Mouse (Mus musculus) heart, postnatal 0 days (tissue): ENCODE measurements around the gene Gm21762. TPM values are rescaled to one million over a fixed set of nuclear protein-coding genes. Genes with fewer than 3 reads are reported as not detected.
"Not testable (repeated sequence)": the region's sequence is repeated elsewhere in the genome, so short reads cannot be mapped to it uniquely, and the experiment has no call there.

Experiments
- ATAC-seq: fragments of 200-750 bp; cut with Nextera tagmentation; 2 replicates; pipeline ENCODE4 v1.8.0; 2017; ENCODE audit warnings: low read depth, moderate number of reproducible peaks, moderate library complexity; ENCODE audit not compliant: insufficient read depth
- DNase-seq: peaks from one replicate; pipeline ENCODE4 v3.0.0-alpha.2; 2016; ENCODE audit warnings: low spot score
- H3K27ac ChIP-seq: fragments of 300-500 bp; sonication (generic); 2 replicates; pipeline ENCODE4 v1.5.1; 2014; ENCODE audit warnings: low read depth, mild to moderate bottlenecking
- H3K27me3 ChIP-seq: fragments of 300-500 bp; sonication (generic); 2 replicates; pipeline ENCODE4 v1.6.1; 2014; ENCODE audit warnings: low read length, mixed read lengths; ENCODE audit not compliant: control insufficient read depth, insufficient read depth
- H3K36me3 ChIP-seq: fragments of 300-500 bp; sonication (generic); replicated peaks from 2 replicates; pipeline ENCODE4 v1.6.1; 2014; ENCODE audit warnings: low read length, mixed read lengths; ENCODE audit not compliant: control insufficient read depth, insufficient read depth
- H3K4me1 ChIP-seq: fragments of 300-500 bp; sonication (generic); 2 replicates; pipeline ENCODE4 v1.6.1; 2014; ENCODE audit warnings: antibody characterized with exemption; ENCODE audit not compliant: control insufficient read depth, insufficient read depth
- H3K4me2 ChIP-seq: fragments of 300-500 bp; sonication (generic); 2 replicates; pipeline ENCODE4 v1.6.1; 2014; ENCODE audit warnings: low read depth, mild to moderate bottlenecking, low read length, moderate library complexity
- H3K4me3 ChIP-seq: fragments of 300-500 bp; sonication (generic); 2 replicates; pipeline ENCODE4 v1.5.1; 2014; ENCODE audit warnings: low read depth, low read length
- H3K9ac ChIP-seq: fragments of 300-500 bp; sonication (generic); replicated peaks from 2 replicates; pipeline ENCODE4 v1.6.1; 2014; ENCODE audit warnings: low read depth, low read length, mixed read lengths
- H3K9me3 ChIP-seq: fragments of 300-500 bp; sonication (generic); replicated peaks from 2 replicates; pipeline ENCODE4 v1.6.1; 2016; ENCODE audit warnings: low read length; ENCODE audit not compliant: control insufficient read depth
- WGBS: fragments of 180-500 bp; shearing (Covaris S2); extraction: QIAGEN DNeasy Blood & Tissue Kit; methylation state at CpG from one replicate; pipeline ENCODE4 v1.1.7; 2014; 5-methylcytosine and 5-hydroxymethylcytosine counted together
- polyA plus RNA-seq: library from polyadenylated mRNA; unstranded; fragments of >200 nt; fragmentation: Nextera tagmentation; extraction: Ambion mirVana; gene quantifications from 2 replicates; pipeline ENCODE4 v1.2.1, GENCODE M21; 2015
- total RNA-seq: library from RNA; depleted of rRNA; stranded (reverse); fragments of >200 nt; gene quantifications from 2 replicates; pipeline ENCODE4 v1.2.3, GENCODE M21; 2014; ENCODE audit warnings: low replicate concordance; rRNA removed

The Gm21762 gene
- total RNA-seq, result not detected in 2 replicates
- not detected in 2 replicates for polyA plus RNA-seq

GRCm38 (mm10) chr13:120215847-120216246 is at the start of gene Gm21762:
Gm21762 (minus strand) TSS chr13:120215947.
- WGBS, result no CpG with 5 or more reads among the region's 2 CpGs
- not testable (repeated sequence) for DNase-seq, H3K4me3 ChIP-seq, H3K4me2 ChIP-seq, H3K4me1 ChIP-seq, H3K36me3 ChIP-seq, H3K9ac ChIP-seq, H3K9me3 ChIP-seq, ATAC-seq, H3K27me3 ChIP-seq, H3K27ac ChIP-seq

GRCm38 (mm10) chr13:120262870-120263269 is 47.1 kb upstream of the Gm21762 start, which contains the start of gene AF067061:
AF067061 (plus strand) TSS chr13:120263114.
- WGBS, result 76% methylated on average over 2 of the region's 2 CpGs
- not testable (repeated sequence) for DNase-seq, H3K27me3 ChIP-seq, H3K36me3 ChIP-seq, H3K4me2 ChIP-seq, ATAC-seq, H3K4me1 ChIP-seq, H3K27ac ChIP-seq, H3K4me3 ChIP-seq, H3K9ac ChIP-seq, H3K9me3 ChIP-seq

DNA sequence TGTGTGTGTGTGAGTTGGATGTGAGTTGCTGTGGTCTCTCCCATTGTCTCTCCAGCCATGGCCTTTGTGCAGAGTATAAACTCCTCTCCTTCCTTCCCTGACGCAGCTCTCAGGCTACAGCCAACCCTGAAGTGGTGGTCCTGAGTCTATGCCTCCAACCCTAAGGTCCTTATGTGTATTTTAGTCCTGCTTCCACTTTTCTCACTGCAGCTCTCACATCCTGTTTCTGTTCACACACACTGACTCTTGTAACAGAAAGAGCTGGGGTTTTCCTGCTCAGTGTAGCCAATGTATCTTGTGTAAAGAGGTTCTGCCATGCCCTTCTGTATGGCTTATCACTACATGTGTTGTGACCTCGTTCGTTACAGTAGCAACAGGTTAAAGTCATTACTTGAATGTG is 44.0 kb upstream of the Gm21762 start:
- 34% methylated on average over 2 of the region's 3 CpGs for WGBS
- H3K4me3 ChIP-seq, H3K27ac ChIP-seq, DNase-seq, H3K9me3 ChIP-seq, ATAC-seq, H3K36me3 ChIP-seq, H3K27me3 ChIP-seq, H3K4me1 ChIP-seq, H3K9ac ChIP-seq, H3K4me2 ChIP-seq: not testable (repeated sequence)

- H3K36me3 ChIP-seq, H3K27ac ChIP-seq, H3K9ac ChIP-seq, ATAC-seq, H3K4me2 ChIP-seq, DNase-seq, H3K4me3 ChIP-seq, H3K9me3 ChIP-seq, H3K27me3 ChIP-seq, H3K4me1 ChIP-seq: not testable (repeated sequence)
- WGBS, result 71% methylated on average over 3 of the region's 3 CpGs
Observed at GRCm38 (mm10) chr13:120258817-120259658, 43.3 kb upstream of the Gm21762 start.

- ATAC-seq, result not testable (repeated sequence)
- 69% methylated on average over 2 of the region's 3 CpGs for WGBS
Observed at GRCm38 (mm10) chr13:120251208-120251924, 35.6 kb upstream of the Gm21762 start.

GRCm38 (mm10) chr13:120238811-120239210 is 23.1 kb upstream of the Gm21762 start, which contains the start of gene Gm21731:
Gm21731 (plus strand) TSS chr13:120239111.
- not testable (repeated sequence) for H3K4me1 ChIP-seq, ATAC-seq, H3K4me3 ChIP-seq

More at GRCm38 (mm10) chr13:120251208-120251924, 35.6 kb upstream of the Gm21762 start:
- H3K4me1 ChIP-seq, H3K9me3 ChIP-seq, H3K4me2 ChIP-seq, H3K9ac ChIP-seq, H3K27ac ChIP-seq, H3K4me3 ChIP-seq, H3K27me3 ChIP-seq, H3K36me3 ChIP-seq, DNase-seq: not testable (repeated sequence)

GRCm38 (mm10) chr13:120232447-120233049 is 16.8 kb upstream of the Gm21762 start:
- not testable (repeated sequence) for H3K9me3 ChIP-seq, H3K36me3 ChIP-seq, H3K27me3 ChIP-seq, H3K4me3 ChIP-seq, H3K27ac ChIP-seq, H3K4me1 ChIP-seq, H3K9ac ChIP-seq, H3K4me2 ChIP-seq, DNase-seq, ATAC-seq
- 71% methylated on average over 13 of the region's 25 CpGs for WGBS

More at GRCm38 (mm10) chr13:120238811-120239210, 23.1 kb upstream of the Gm21762 start, which contains the start of gene Gm21731:
- not testable (repeated sequence) for H3K36me3 ChIP-seq, H3K9ac ChIP-seq, DNase-seq, H3K27ac ChIP-seq, H3K9me3 ChIP-seq, H3K4me2 ChIP-seq, H3K27me3 ChIP-seq

DNA sequence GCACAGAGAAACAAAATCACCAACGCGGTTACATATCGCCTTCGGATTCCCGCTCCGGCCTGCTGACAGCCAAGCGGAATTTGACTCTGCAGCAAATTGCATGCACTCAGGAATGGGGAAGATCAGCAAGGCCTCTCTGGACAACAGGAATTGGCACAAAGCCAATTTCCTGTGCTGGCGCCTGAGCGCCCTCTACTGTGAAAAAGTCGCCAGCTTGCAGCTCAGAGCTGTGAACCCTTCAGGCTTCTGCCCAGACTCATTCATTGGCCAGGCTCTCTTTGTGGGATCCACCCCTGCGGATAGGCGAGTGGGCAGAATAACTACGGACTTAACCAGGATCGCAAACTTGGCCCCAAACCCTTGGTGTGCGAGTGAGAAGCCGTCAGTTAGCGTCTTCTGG is 16.1 kb upstream of the Gm21762 start:
- H3K9me3 ChIP-seq, H3K4me2 ChIP-seq, H3K27me3 ChIP-seq, H3K9ac ChIP-seq, H3K27ac ChIP-seq, H3K4me3 ChIP-seq, H3K4me1 ChIP-seq, DNase-seq, H3K36me3 ChIP-seq, ATAC-seq: not testable (repeated sequence)
- WGBS, result 94% methylated on average over 15 of the region's 17 CpGs
